Mouse (Mus musculus): ENCODE data around the gene Tmem206. TPM values are rescaled to one million over a fixed set of nuclear protein-coding genes. Genes with fewer than 3 reads are reported as not detected.

Tmem206 gene
- polyA plus RNA-seq, 1 experiment from 2014 or later, result 29.5 TPM

- Histone ChIP-seq H3K4me3 (no peak overlapping the region), H3K27ac (no peak overlapping the region), H3K27me3 (ENCODE audit: poor library complexity, severe bottlenecking) (no peaks in the 10 kb centered on the region), H3K36me3 (replicated peaks) (peaks cover 21% of the 10 kb centered on the region), H3K4me1 (no peaks in the 10 kb centered on the region), H3K9me3 (no peaks in the 10 kb centered on the region)
- no peak for DNase-seq (ENCODE audit: extremely low spot score, low spot score)
- WGBS, result 97% methylated on average over 4 of the region's 4 CpGs
Observed at GRCm38 (mm10) chr1:191368193-191368592, 42.5 kb downstream of the Tmem206 start.

GRCm38 (mm10) chr1:191369140-191369539, 43.4 kb downstream of the Tmem206 start:
- DNase-seq (ENCODE audit: extremely low spot score, low spot score), result no peak
- H3K9me3 ChIP-seq, result no peaks in the 10 kb centered on the region
- H3K27ac ChIP-seq, result no peak overlapping the region
- no peaks in the 10 kb centered on the region for H3K27me3 ChIP-seq (ENCODE audit: poor library complexity, severe bottlenecking)
- H3K4me1 ChIP-seq, result no peaks in the 10 kb centered on the region
- no peak overlapping the region for H3K4me3 ChIP-seq
- peaks cover 21% of the 10 kb centered on the region for H3K36me3 ChIP-seq (replicated peaks)

DNA sequence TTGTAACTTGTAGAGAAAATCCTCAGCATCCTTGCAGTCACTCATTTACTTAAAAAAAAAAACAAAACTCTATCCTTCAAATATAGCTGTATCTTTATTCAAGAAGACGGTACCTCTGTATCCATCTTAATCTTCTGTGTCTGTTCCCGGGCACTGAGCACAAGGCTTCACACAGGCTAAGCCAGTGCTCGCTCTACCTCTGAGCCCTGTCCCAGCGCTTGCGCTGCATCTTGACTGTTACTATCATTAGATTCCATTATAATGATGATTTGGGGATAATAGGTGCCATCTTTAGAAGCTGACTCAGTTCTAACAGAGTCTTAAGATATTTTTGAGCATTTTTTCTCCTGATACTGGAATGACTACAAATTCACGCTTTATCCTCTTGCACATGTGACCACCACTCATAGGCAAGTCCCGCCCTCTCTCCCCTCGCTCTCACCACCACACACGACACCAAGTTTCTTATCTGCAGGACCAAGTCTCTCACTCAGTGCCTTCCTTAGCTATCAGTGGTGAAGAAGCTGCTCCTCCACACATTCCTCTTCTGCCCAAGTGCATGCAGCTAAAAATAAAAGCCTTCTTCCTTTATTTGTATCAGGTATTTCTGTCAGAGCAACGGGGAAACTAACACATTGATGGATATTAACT, 49.4 kb downstream of the Tmem206 start:
- Histone ChIP-seq H3K4me3 (no peak overlapping the region), H3K27ac (no peak overlapping the region), H3K4me1 (no peaks in the 10 kb centered on the region), H3K27me3 (ENCODE audit: poor library complexity, severe bottlenecking) (no peaks in the 10 kb centered on the region), H3K9me3 (no peaks in the 10 kb centered on the region), H3K36me3 (replicated peaks) (peaks cover 7% of the 10 kb centered on the region)
- DNase-seq (ENCODE audit: extremely low spot score, low spot score), result no peak
- 94% methylated on average over 10 of the region's 10 CpGs for WGBS

DNA sequence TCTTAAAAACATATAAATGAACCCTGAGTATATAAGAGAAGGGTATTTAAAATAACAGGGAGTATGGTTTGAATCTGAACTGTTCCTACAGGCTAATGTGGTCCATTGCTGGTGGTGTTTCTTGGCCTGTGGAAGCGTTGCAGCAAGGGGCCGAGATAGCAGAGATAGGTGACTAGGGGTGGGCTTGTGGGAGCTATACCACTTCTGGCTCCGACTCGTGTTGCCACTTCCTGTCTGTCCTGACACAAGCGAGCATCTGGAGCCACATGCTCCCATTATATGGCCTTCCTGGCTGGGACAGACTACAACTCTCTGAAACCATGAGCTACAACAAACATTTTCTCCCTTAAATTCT, 49.9 kb downstream of the Tmem206 start:
- Histone ChIP-seq H3K9me3 (no peaks in the 10 kb centered on the region), H3K36me3 (replicated peaks) (peaks cover 2% of the 10 kb centered on the region), H3K4me3 (no peak overlapping the region), H3K27ac (no peak overlapping the region), H3K4me1 (no peaks in the 10 kb centered on the region), H3K27me3 (ENCODE audit: poor library complexity, severe bottlenecking) (no peaks in the 10 kb centered on the region)
- 92% methylated on average over 5 of the region's 5 CpGs for WGBS
- DNase-seq (ENCODE audit: extremely low spot score, low spot score), result no peak

DNA sequence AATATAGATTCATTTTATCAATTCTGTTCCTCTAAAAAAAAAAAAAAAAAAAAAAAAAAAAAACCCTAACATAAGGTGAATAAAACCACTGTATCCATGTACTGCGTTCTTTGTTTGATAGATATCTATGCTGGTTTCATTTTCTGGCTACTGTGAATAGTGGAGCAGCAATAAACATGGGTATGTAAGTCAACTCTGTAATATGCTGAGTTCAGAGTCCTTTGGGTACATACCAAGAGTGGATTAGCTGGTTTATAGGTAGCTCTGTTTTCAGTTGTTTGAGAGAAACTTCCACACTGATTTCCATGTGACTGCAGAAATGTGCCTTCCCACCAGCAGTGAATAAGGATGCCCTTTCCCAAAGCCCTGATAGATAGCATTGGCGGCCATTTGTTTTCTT, 52.4 kb downstream of the Tmem206 start:
- no peak for DNase-seq (ENCODE audit: extremely low spot score, low spot score)
- H3K36me3 ChIP-seq (replicated peaks), result no peaks in the 10 kb centered on the region
- no peaks in the 10 kb centered on the region for H3K4me1 ChIP-seq
- no peaks in the 10 kb centered on the region for H3K27me3 ChIP-seq (ENCODE audit: poor library complexity, severe bottlenecking)
- no peak overlapping the region for H3K4me3 ChIP-seq
- no peaks in the 10 kb centered on the region for H3K9me3 ChIP-seq
- 92% methylated on average over 2 of the region's 2 CpGs for WGBS
- H3K27ac ChIP-seq, result no peak overlapping the region

GRCm38 (mm10) chr1:191380843-191381242, 55.1 kb downstream of the Tmem206 start:
- Histone ChIP-seq H3K27ac (no peak overlapping the region), H3K4me1 (no peaks in the 10 kb centered on the region), H3K36me3 (replicated peaks) (peaks cover 3% of the 10 kb centered on the region), H3K4me3 (no peak overlapping the region), H3K9me3 (no peaks in the 10 kb centered on the region), H3K27me3 (ENCODE audit: poor library complexity, severe bottlenecking) (no peaks in the 10 kb centered on the region)
- 85% methylated on average over 3 of the region's 3 CpGs for WGBS
- DNase-seq (ENCODE audit: extremely low spot score, low spot score), result no peak

DNA sequence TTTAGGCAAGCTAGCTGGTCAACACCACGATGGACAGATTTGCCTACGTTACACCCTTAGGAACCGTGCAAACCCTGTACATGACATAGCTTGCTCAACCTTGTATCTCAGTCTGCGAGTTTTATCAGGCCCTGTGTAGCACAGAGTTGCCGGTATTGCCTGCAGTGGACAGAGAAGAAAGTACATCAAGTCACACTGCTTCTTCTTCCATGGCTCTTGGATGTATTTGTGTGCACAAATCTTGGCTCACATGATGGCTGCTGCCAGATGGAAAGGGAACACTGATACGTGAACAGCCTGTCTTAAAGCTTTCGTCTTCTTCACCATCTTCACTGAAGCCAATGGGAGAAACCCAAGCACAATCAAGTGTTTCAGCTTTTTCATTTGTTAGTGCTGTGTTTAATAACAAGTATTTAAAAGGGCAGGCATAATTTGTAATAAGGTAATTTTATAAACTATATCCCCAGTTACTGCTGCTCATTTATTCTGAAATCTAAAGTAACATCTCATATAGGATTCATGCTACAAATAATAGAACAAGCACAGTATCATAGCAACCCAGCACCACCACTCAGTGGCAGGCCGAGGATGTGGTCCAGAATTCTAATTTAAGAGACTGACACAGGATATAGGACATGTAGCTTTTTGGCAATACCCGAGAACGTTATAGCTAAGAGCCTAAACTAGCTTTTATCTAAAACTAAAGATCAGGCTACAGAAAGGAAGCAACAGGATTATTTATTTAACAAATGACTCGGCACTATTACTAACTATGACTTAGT, 56.4 kb downstream of the Tmem206 start:
- Histone ChIP-seq H3K4me1 (no peaks in the 10 kb centered on the region), H3K9me3 (no peaks in the 10 kb centered on the region), H3K36me3 (replicated peaks) (peaks cover 3% of the 10 kb centered on the region), H3K4me3 (no peak overlapping the region), H3K27ac (no peak overlapping the region), H3K27me3 (ENCODE audit: poor library complexity, severe bottlenecking) (no peaks in the 10 kb centered on the region)
- no peak for DNase-seq (ENCODE audit: extremely low spot score, low spot score)
- 93% methylated on average over 11 of the region's 11 CpGs for WGBS

DNA sequence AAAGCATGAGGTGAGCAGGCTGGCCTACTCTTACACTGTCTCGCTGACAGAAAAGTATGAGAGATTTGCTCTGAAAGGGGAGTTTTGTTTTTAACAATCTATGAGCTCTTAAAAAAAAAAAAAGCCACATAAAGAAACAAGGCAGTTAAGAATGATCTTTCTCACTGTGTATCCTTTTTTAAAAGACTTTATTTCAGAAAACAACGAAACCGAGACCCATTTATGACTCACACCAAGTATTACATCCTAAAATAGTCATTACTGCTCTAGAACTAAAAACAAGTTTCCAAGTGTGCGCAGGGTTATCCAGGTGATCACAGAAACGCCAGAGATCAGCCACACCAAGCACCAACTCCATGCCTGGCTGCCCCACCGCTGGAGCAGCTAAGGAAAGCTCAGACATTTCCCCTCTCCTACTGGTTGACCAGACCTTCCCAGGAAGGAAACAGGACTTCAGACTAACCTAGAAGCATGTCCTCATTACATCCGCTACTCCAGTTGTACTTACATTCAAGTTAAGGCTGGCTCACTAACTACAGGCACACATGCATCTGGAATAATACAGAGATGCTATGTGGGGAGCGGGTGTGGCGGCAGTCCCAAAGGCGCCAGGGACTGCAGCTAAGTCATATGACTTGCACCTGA, 59.2 kb downstream of the Tmem206 start:
- Histone ChIP-seq H3K27me3 (ENCODE audit: poor library complexity, severe bottlenecking) (no peaks in the 10 kb centered on the region), H3K4me1 (no peaks in the 10 kb centered on the region), H3K9me3 (no peaks in the 10 kb centered on the region), H3K27ac (no peak overlapping the region), H3K4me3 (no peak overlapping the region), H3K36me3 (replicated peaks) (peaks cover 3% of the 10 kb centered on the region)
- WGBS, result 97% methylated on average over 10 of the region's 10 CpGs
- DNase-seq (ENCODE audit: extremely low spot score, low spot score), result no peak

GRCm38 (mm10) chr1:191391311-191391710, 65.6 kb downstream of the Tmem206 start:
- peaks cover 28% of the 10 kb centered on the region for H3K4me1 ChIP-seq
- DNase-seq (ENCODE audit: extremely low spot score, low spot score), result no peak
- no peaks in the 10 kb centered on the region for H3K36me3 ChIP-seq (replicated peaks)
- WGBS, result 32% methylated on average over 3 of the region's 3 CpGs
- no peaks in the 10 kb centered on the region; the same call in 1 of the 2 replicates for H3K27me3 ChIP-seq (ENCODE audit: poor library complexity, severe bottlenecking)
- H3K27ac ChIP-seq, result no peak overlapping the region
- no peak overlapping the region for H3K4me3 ChIP-seq
- H3K9me3 ChIP-seq, result no peaks in the 10 kb centered on the region

GRCm38 (mm10) chr1:191393536-191393935, 67.8 kb downstream of the Tmem206 start:
- WGBS, result 88% methylated on average over 3 of the region's 3 CpGs
- Histone ChIP-seq H3K4me1 (peaks cover 37% of the 10 kb centered on the region), H3K27ac (no peak overlapping the region), H3K27me3 (ENCODE audit: poor library complexity, severe bottlenecking) (peaks cover 1% of the 10 kb centered on the region; the same call in 1 of the 2 replicates), H3K36me3 (replicated peaks) (no peaks in the 10 kb centered on the region), H3K9me3 (no peaks in the 10 kb centered on the region), H3K4me3 (no peak overlapping the region)
- DNase-seq (ENCODE audit: extremely low spot score, low spot score), result no peak

- Histone ChIP-seq H3K27me3 (ENCODE audit: poor library complexity, severe bottlenecking) (peaks cover 7% of the 10 kb centered on the region), H3K36me3 (replicated peaks) (no peaks in the 10 kb centered on the region), H3K4me3 (peak overlapping the region; percentile 76; the same call in 1 of the 2 replicates), H3K9me3 (no peaks in the 10 kb centered on the region), H3K27ac (no peak overlapping the region), H3K4me1 (peaks cover 37% of the 10 kb centered on the region)
- 67% methylated on average over 2 of the region's 2 CpGs for WGBS
- DNase-seq (ENCODE audit: extremely low spot score, low spot score), result no peak
Observed at GRCm38 (mm10) chr1:191394126-191394525, 68.4 kb downstream of the Tmem206 start.

GRCm38 (mm10) chr1:191395200-191395599, 69.5 kb downstream of the Tmem206 start:
- Histone ChIP-seq H3K9me3 (no peaks in the 10 kb centered on the region), H3K27ac (no peak overlapping the region), H3K4me1 (peaks cover 37% of the 10 kb centered on the region), H3K27me3 (ENCODE audit: poor library complexity, severe bottlenecking) (peaks cover 8% of the 10 kb centered on the region), H3K4me3 (peak overlapping the region; percentile 76), H3K36me3 (replicated peaks) (no peaks in the 10 kb centered on the region)
- 62% methylated on average over 1 of the region's 1 CpGs for WGBS
- no peak for DNase-seq (ENCODE audit: extremely low spot score, low spot score)

GRCm38 (mm10) chr1:191395871-191396433, 70.2 kb downstream of the Tmem206 start:
- H3K27ac ChIP-seq, result peak overlapping the region; percentile 94
- H3K36me3 ChIP-seq (replicated peaks), result no peaks in the 10 kb centered on the region
- peaks cover 8% of the 10 kb centered on the region for H3K27me3 ChIP-seq (ENCODE audit: poor library complexity, severe bottlenecking)
- H3K4me3 ChIP-seq, result peak overlapping the region; percentile 76
- DNase-seq (ENCODE audit: extremely low spot score, low spot score), result peak; percentile 50
- no peaks in the 10 kb centered on the region for H3K9me3 ChIP-seq
- H3K4me1 ChIP-seq, result peaks cover 37% of the 10 kb centered on the region
- whole genome bisulfite sequencing, result under 1% methylated on average over 41 of the region's 43 CpGs
